Comparison of ENCODE assay signal across 8 mouse cellular contexts in genomic region chrX:20425839-20426449, GRCm38 (mm10). TPM values are rescaled to one million over a fixed set of nuclear protein-coding genes. Genes with fewer than 3 reads are reported as not detected.
DNase-seq lines count a peak whose midpoint lies in the region; ATAC-seq lines count a peak whose summit lies in the region.

No protein-coding gene starts in this region.

- H3K27me3 ChIP-seq in hindbrain, embryonic 10.5 days (ENCODE audit: insufficient read depth, poor library complexity, severe bottlenecking): no peaks in the 10 kb centered on the region
- H3K27me3 ChIP-seq in limb, embryonic 11.5 days (ENCODE audit: control insufficient read depth, insufficient read depth, low read length): no peaks in the 10 kb centered on the region
- H3K27me3 ChIP-seq in midbrain, embryonic 10.5 days (ENCODE audit: low read depth, poor library complexity, severe bottlenecking): no peaks in the 10 kb centered on the region

- 25% methylated on average over 51 of the region's 51 CpGs for WGBS in hindbrain, embryonic 10.5 days
- WGBS in limb, embryonic 11.5 days: 15% methylated on average over 37 of the region's 51 CpGs
- WGBS in midbrain, embryonic 10.5 days: 19% methylated on average over 38 of the region's 51 CpGs

- peak overlapping the region; percentile 72 for H3K4me3 ChIP-seq in hindbrain, embryonic 10.5 days
- H3K4me3 ChIP-seq in limb, embryonic 11.5 days (ENCODE audit: low read depth, low read length): peak overlapping the region; percentile 61
- peak overlapping the region; percentile 67 for H3K4me3 ChIP-seq in midbrain, embryonic 10.5 days

- H3K9me3 ChIP-seq in hindbrain, embryonic 10.5 days: peaks cover 9% of the 10 kb centered on the region; the same call in 1 of the 2 replicates
- no peaks in the 10 kb centered on the region for H3K9me3 ChIP-seq in limb, embryonic 11.5 days (ENCODE audit: control insufficient read depth, low read length)
- H3K9me3 ChIP-seq in midbrain, embryonic 10.5 days (replicated peaks): peaks cover 12% of the 10 kb centered on the region; the same call in 1 of the 2 replicates

- H3K27ac ChIP-seq in hindbrain, embryonic 10.5 days: peak overlapping the region; percentile 91
- peak overlapping the region; percentile 72 for H3K27ac ChIP-seq in limb, embryonic 11.5 days (replicated peaks; ENCODE audit: low read depth, low read length)
- H3K27ac ChIP-seq in midbrain, embryonic 10.5 days (replicated peaks): peak overlapping the region; percentile 89

- ATAC-seq in erythroid progenitor cell, adult 5-6 weeks (replicated peaks; ENCODE audit: low FRiP score, poor library complexity, severe bottlenecking): peak; percentile 64
- ATAC-seq in limb, embryonic 11.5 days (ENCODE audit: insufficient number of reproducible peaks, low FRiP score, low TSS enrichment, low read depth): peak; percentile 71; the same call in 1 of the 2 replicates

- intact Hi-C loops in gastrocnemius, postnatal 14 days (cut with DNase I; ENCODE audit: low total_unique reads): no loop called here

- peak; percentile 8 for DNase-seq in gastrocnemius, postnatal 14 days
- DNase-seq in gastrocnemius, adult 18-20 months (ENCODE audit: low spot score): no peak
- DNase-seq in c-Kit-positive CD71-positive TER-119-negative erythroid progenitor cells, embryonic 14.5 days (ENCODE audit: low read depth): peak; percentile 20
- peak; percentile 51 for DNase-seq in hindbrain, embryonic 10.5 days (ENCODE audit: low spot score)
- DNase-seq in limb, embryonic 11.5 days (ENCODE audit: low spot score): peak; percentile 46
- DNase-seq in midbrain, embryonic 10.5 days (ENCODE audit: low spot score): peak; percentile 55
- DNase-seq in spleen, adult 18-20 months: peak; percentile 21 to 34

- peaks cover 9% of the 10 kb centered on the region; the same call in 1 of the 2 replicates for H3K36me3 ChIP-seq in hindbrain, embryonic 10.5 days
- H3K36me3 ChIP-seq in limb, embryonic 11.5 days (ENCODE audit: control insufficient read depth, insufficient read depth, low read length): no peaks in the 10 kb centered on the region
- peaks cover 13% of the 10 kb centered on the region for H3K36me3 ChIP-seq in midbrain, embryonic 10.5 days

- H3K4me1 ChIP-seq in hindbrain, embryonic 10.5 days (replicated peaks): no peaks in the 10 kb centered on the region
- H3K4me1 ChIP-seq in limb, embryonic 11.5 days (ENCODE audit: control insufficient read depth, insufficient read depth, low read length): no peaks in the 10 kb centered on the region
- H3K4me1 ChIP-seq in midbrain, embryonic 10.5 days: peaks cover 7% of the 10 kb centered on the region; the same call in 1 of the 2 replicates

- H3K9ac ChIP-seq in limb, embryonic 11.5 days (ENCODE audit: low read length): peak overlapping the region; percentile 63

- H3K4me2 ChIP-seq in limb, embryonic 11.5 days (ENCODE audit: low read depth, severe bottlenecking): peak overlapping the region; percentile 45

RNA-seq across cellular contexts. Expression of gene Jade3, which starts 0.5 kb away (rescaled TPM):
- 1 to 10 TPM in 1 of 2 experiments, under 1 TPM in 1; 1.00 to 1.1 TPM for total RNA-seq in gastrocnemius, postnatal 14 days (2021)
- under 1 TPM; 0.43 TPM for total RNA-seq in gastrocnemius, adult 18-20 months (2021)
- total RNA-seq in erythroid progenitor cell, adult 5-6 weeks (2015; ENCODE audit: low replicate concordance): 9.7 and 10.5 TPM in 2 replicates
- 6.8 and 12.6 TPM in 2 replicates for total RNA-seq in erythroid progenitor cell, adult 5-6 weeks (2017; ENCODE audit: low replicate concordance)
- polyA plus RNA-seq in hindbrain, embryonic 10.5 days (2016; fragmentation: Nextera tagmentation; extraction: Ambion mirVana): 7.8 and 10.1 TPM in 2 replicates
- 12.4 TPM in 2 replicates for polyA plus RNA-seq in limb, embryonic 11.5 days (2014; fragmentation: Nextera tagmentation; extraction: Ambion mirVana)
- 9.2 and 11.1 TPM in 2 replicates for polyA plus RNA-seq in midbrain, embryonic 10.5 days (2016; fragmentation: Nextera tagmentation; extraction: Ambion mirVana)
